Mouse (Mus musculus): Measurements from ENCODE around the gene Crlf1. TPM values are rescaled to one million over a fixed set of nuclear protein-coding genes. Genes with fewer than 3 reads are reported as not detected.

Gene Crlf1
- polyA plus RNA-seq, 1 experiment from 2014 or later, result 1.9 TPM

GRCm38 (mm10) chr8:70460606-70461005 lies 32.4 kb upstream of the Crlf1 start:
- H3K9ac ChIP-seq, result no peak overlapping the region
- WGBS, result 75% methylated on average over 9 of the region's 9 CpGs
- no peaks in the 10 kb centered on the region for H3K27me3 ChIP-seq (replicated peaks)
- H3K36me3 ChIP-seq, result no peaks in the 10 kb centered on the region; the same call in 1 of the 2 replicates
- H3K4me3 ChIP-seq, result no peak overlapping the region
- H3K27ac ChIP-seq, result no peak overlapping the region
- H3K4me1 ChIP-seq, result no peaks in the 10 kb centered on the region
- ATAC-seq (ENCODE audit: low FRiP score, low read depth), result no peak
- no peak overlapping the region for H3K4me2 ChIP-seq (replicated peaks)
- H3K9me3 ChIP-seq, result no peaks in the 10 kb centered on the region

GRCm38 (mm10) chr8:70461765-70462515 lies 31.0 kb upstream of the Crlf1 start:
- no peaks in the 10 kb centered on the region; the same call in 1 of the 2 replicates for H3K36me3 ChIP-seq
- H3K27ac ChIP-seq, result no peak overlapping the region
- no peak for ATAC-seq (ENCODE audit: low FRiP score, low read depth)
- WGBS, result 86% methylated on average over 16 of the region's 16 CpGs
- H3K4me1 ChIP-seq, result no peaks in the 10 kb centered on the region
- H3K9ac ChIP-seq, result no peak overlapping the region
- H3K4me3 ChIP-seq, result no peak overlapping the region
- no peaks in the 10 kb centered on the region for H3K9me3 ChIP-seq
- no peak overlapping the region for H3K4me2 ChIP-seq (replicated peaks)
- H3K27me3 ChIP-seq (replicated peaks), result no peaks in the 10 kb centered on the region

GRCm38 (mm10) chr8:70462516-70462813 lies 30.5 kb upstream of the Crlf1 start:
- Histone ChIP-seq H3K4me1 (no peaks in the 10 kb centered on the region), H3K27me3 (replicated peaks) (no peaks in the 10 kb centered on the region), H3K36me3 (no peaks in the 10 kb centered on the region; the same call in 1 of the 2 replicates), H3K9me3 (no peaks in the 10 kb centered on the region), H3K27ac (no peak overlapping the region), H3K4me3 (no peak overlapping the region), H3K9ac (no peak overlapping the region), H3K4me2 (replicated peaks) (no peak overlapping the region)
- no peak for ATAC-seq (ENCODE audit: low FRiP score, low read depth)
- 84% methylated on average over 8 of the region's 8 CpGs for WGBS

- no peaks in the 10 kb centered on the region; the same call in 1 of the 2 replicates for H3K36me3 ChIP-seq
- H3K27ac ChIP-seq, result no peak overlapping the region
- no peaks in the 10 kb centered on the region for H3K27me3 ChIP-seq (replicated peaks)
- no peak for ATAC-seq (ENCODE audit: low FRiP score, low read depth)
- H3K4me3 ChIP-seq, result no peak overlapping the region
- H3K4me2 ChIP-seq (replicated peaks), result no peak overlapping the region
- 71% methylated on average over 4 of the region's 4 CpGs for WGBS
- H3K9ac ChIP-seq, result no peak overlapping the region
- H3K4me1 ChIP-seq, result no peaks in the 10 kb centered on the region
- no peaks in the 10 kb centered on the region for H3K9me3 ChIP-seq
These were observed 29.7 kb upstream of the Crlf1 start for GRCm38 (mm10) chr8:70463306-70463705.

- Histone ChIP-seq H3K9ac (no peak overlapping the region), H3K9me3 (no peaks in the 10 kb centered on the region), H3K4me1 (no peaks in the 10 kb centered on the region), H3K36me3 (no peaks in the 10 kb centered on the region; the same call in 1 of the 2 replicates), H3K4me2 (replicated peaks) (no peak overlapping the region), H3K27me3 (replicated peaks) (no peaks in the 10 kb centered on the region), H3K4me3 (no peak overlapping the region), H3K27ac (no peak overlapping the region)
- WGBS, result 95% methylated on average over 6 of the region's 6 CpGs
- ATAC-seq (ENCODE audit: low FRiP score, low read depth), result no peak
These were observed 28.8 kb upstream of the Crlf1 start for GRCm38 (mm10) chr8:70464162-70464561.

- Histone ChIP-seq H3K9ac (no peak overlapping the region), H3K27me3 (replicated peaks) (no peaks in the 10 kb centered on the region), H3K9me3 (no peaks in the 10 kb centered on the region), H3K27ac (no peak overlapping the region), H3K36me3 (no peaks in the 10 kb centered on the region), H3K4me1 (no peaks in the 10 kb centered on the region), H3K4me3 (no peak overlapping the region), H3K4me2 (replicated peaks) (no peak overlapping the region)
- 95% methylated on average over 4 of the region's 4 CpGs for WGBS
- no peak for ATAC-seq (ENCODE audit: low FRiP score, low read depth)
These were observed 27.3 kb upstream of the Crlf1 start for GRCm38 (mm10) chr8:70465701-70466100.

- Histone ChIP-seq H3K27ac (no peak overlapping the region), H3K4me3 (no peak overlapping the region), H3K9ac (no peak overlapping the region), H3K36me3 (no peaks in the 10 kb centered on the region), H3K4me2 (replicated peaks) (no peak overlapping the region), H3K4me1 (no peaks in the 10 kb centered on the region), H3K9me3 (no peaks in the 10 kb centered on the region), H3K27me3 (replicated peaks) (no peaks in the 10 kb centered on the region)
- no peak for ATAC-seq (ENCODE audit: low FRiP score, low read depth)
- 82% methylated on average over 4 of the region's 4 CpGs for WGBS
These were observed 26.7 kb upstream of the Crlf1 start for GRCm38 (mm10) chr8:70466305-70466704.

- no peak overlapping the region for H3K4me3 ChIP-seq
- 80% methylated on average over 11 of the region's 11 CpGs for WGBS
- no peak for ATAC-seq (ENCODE audit: low FRiP score, low read depth)
- H3K36me3 ChIP-seq, result no peaks in the 10 kb centered on the region
- H3K9me3 ChIP-seq, result no peaks in the 10 kb centered on the region
- no peak overlapping the region for H3K27ac ChIP-seq
- H3K4me1 ChIP-seq, result no peaks in the 10 kb centered on the region
- H3K4me2 ChIP-seq (replicated peaks), result no peak overlapping the region
- no peaks in the 10 kb centered on the region for H3K27me3 ChIP-seq (replicated peaks)
- no peak overlapping the region for H3K9ac ChIP-seq
These were observed 26.2 kb upstream of the Crlf1 start for GRCm38 (mm10) chr8:70466771-70467170.

GRCm38 (mm10) chr8:70467229-70467725 lies 25.7 kb upstream of the Crlf1 start:
- H3K9ac ChIP-seq, result no peak overlapping the region
- H3K9me3 ChIP-seq, result no peaks in the 10 kb centered on the region
- H3K4me1 ChIP-seq, result no peaks in the 10 kb centered on the region
- no peak overlapping the region for H3K4me2 ChIP-seq (replicated peaks)
- H3K27ac ChIP-seq, result no peak overlapping the region
- no peaks in the 10 kb centered on the region for H3K36me3 ChIP-seq
- H3K4me3 ChIP-seq, result no peak overlapping the region
- 76% methylated on average over 5 of the region's 5 CpGs for WGBS
- ATAC-seq (ENCODE audit: low FRiP score, low read depth), result no peak
- no peaks in the 10 kb centered on the region for H3K27me3 ChIP-seq (replicated peaks)

- Histone ChIP-seq H3K9ac (no peak overlapping the region), H3K4me1 (no peaks in the 10 kb centered on the region), H3K27ac (no peak overlapping the region), H3K4me2 (replicated peaks) (no peak overlapping the region), H3K36me3 (no peaks in the 10 kb centered on the region), H3K27me3 (replicated peaks) (no peaks in the 10 kb centered on the region), H3K4me3 (no peak overlapping the region), H3K9me3 (no peaks in the 10 kb centered on the region)
- ATAC-seq (ENCODE audit: low FRiP score, low read depth), result no peak
- WGBS, result 84% methylated on average over 1 of the region's 1 CpGs
These were observed 25.1 kb upstream of the Crlf1 start for GRCm38 (mm10) chr8:70467907-70468306.

- no peak overlapping the region for H3K4me2 ChIP-seq (replicated peaks)
- no peaks in the 10 kb centered on the region for H3K9me3 ChIP-seq
- ATAC-seq (ENCODE audit: low FRiP score, low read depth), result no peak
- H3K36me3 ChIP-seq, result no peaks in the 10 kb centered on the region
- no peaks in the 10 kb centered on the region for H3K4me1 ChIP-seq
- H3K9ac ChIP-seq, result no peak overlapping the region
- H3K27ac ChIP-seq, result no peak overlapping the region
- no peak overlapping the region for H3K4me3 ChIP-seq
- H3K27me3 ChIP-seq (replicated peaks), result no peaks in the 10 kb centered on the region
- 92% methylated on average over 4 of the region's 4 CpGs for WGBS
These were observed 24.2 kb upstream of the Crlf1 start for GRCm38 (mm10) chr8:70468733-70469132.

GRCm38 (mm10) chr8:70469295-70469916 lies 23.6 kb upstream of the Crlf1 start:
- WGBS, result 56% methylated on average over 10 of the region's 10 CpGs
- H3K4me2 ChIP-seq (replicated peaks), result no peak overlapping the region
- no peaks in the 10 kb centered on the region for H3K36me3 ChIP-seq
- H3K9ac ChIP-seq, result no peak overlapping the region
- H3K4me3 ChIP-seq, result no peak overlapping the region
- no peaks in the 10 kb centered on the region for H3K4me1 ChIP-seq
- no peak for ATAC-seq (ENCODE audit: low FRiP score, low read depth)
- H3K9me3 ChIP-seq, result no peaks in the 10 kb centered on the region
- no peak overlapping the region for H3K27ac ChIP-seq
- H3K27me3 ChIP-seq (replicated peaks), result no peaks in the 10 kb centered on the region

- H3K4me3 ChIP-seq, result no peak overlapping the region
- no peak for ATAC-seq (ENCODE audit: low FRiP score, low read depth)
- H3K36me3 ChIP-seq, result no peaks in the 10 kb centered on the region
- H3K27ac ChIP-seq, result no peak overlapping the region
- WGBS, result 54% methylated on average over 2 of the region's 2 CpGs
- no peaks in the 10 kb centered on the region for H3K9me3 ChIP-seq
- H3K4me2 ChIP-seq (replicated peaks), result no peak overlapping the region
- H3K27me3 ChIP-seq (replicated peaks), result no peaks in the 10 kb centered on the region
- H3K9ac ChIP-seq, result no peak overlapping the region
- H3K4me1 ChIP-seq, result no peaks in the 10 kb centered on the region
These were observed 23.0 kb upstream of the Crlf1 start for GRCm38 (mm10) chr8:70469938-70470337.

Data from neural tube, embryonic 12.5 days (tissue).